Mouse (Mus musculus): ENCODE results near the gene Efcab12. TPM values are rescaled to one million over a fixed set of nuclear protein-coding genes. Genes with fewer than 3 reads are reported as not detected.

The Efcab12 gene
- polyA plus RNA-seq, 1 experiment from 2014 or later, result 0.27 TPM

- Histone ChIP-seq H3K4me1 (replicated peaks; ENCODE audit: control insufficient read depth, insufficient read depth, low read length) (no peaks in the 10 kb centered on the region), H3K27me3 (replicated peaks; ENCODE audit: control insufficient read depth, insufficient read depth, low read length) (no peaks in the 10 kb centered on the region), H3K4me2 (no peak overlapping the region), H3K36me3 (ENCODE audit: control insufficient read depth, insufficient read depth, low read length) (peaks cover 50% of the 10 kb centered on the region), H3K4me3 (ENCODE audit: low read depth, low read length) (no peak overlapping the region), H3K27ac (ENCODE audit: low read depth, low read length) (no peak overlapping the region), H3K9me3 (ENCODE audit: control insufficient read depth, low read length) (no peaks in the 10 kb centered on the region), H3K9ac (ENCODE audit: low read depth, low read length) (no peak overlapping the region)
- DNase-seq (ENCODE audit: low spot score) (no peak), ATAC-seq (replicated peaks; ENCODE audit: low FRiP score) (no peak)
- WGBS, result 90% methylated on average over 34 of the region's 34 CpGs
Measured at GRCm38 (mm10) chr6:115791842-115792686, 46.1 kb downstream of the Efcab12 start.

GRCm38 (mm10) chr6:115791016-115791415 lies 47.2 kb downstream of the Efcab12 start:
- Histone ChIP-seq H3K4me3 (ENCODE audit: low read depth, low read length) (no peak overlapping the region), H3K4me2 (no peak overlapping the region), H3K9ac (ENCODE audit: low read depth, low read length) (no peak overlapping the region), H3K27me3 (replicated peaks; ENCODE audit: control insufficient read depth, insufficient read depth, low read length) (no peaks in the 10 kb centered on the region), H3K4me1 (replicated peaks; ENCODE audit: control insufficient read depth, insufficient read depth, low read length) (no peaks in the 10 kb centered on the region), H3K9me3 (ENCODE audit: control insufficient read depth, low read length) (no peaks in the 10 kb centered on the region), H3K27ac (ENCODE audit: low read depth, low read length) (no peak overlapping the region), H3K36me3 (ENCODE audit: control insufficient read depth, insufficient read depth, low read length) (peaks cover 51% of the 10 kb centered on the region)
- DNase-seq (ENCODE audit: low spot score), result no peak
- 87% methylated on average over 10 of the region's 10 CpGs for WGBS
- ATAC-seq (replicated peaks; ENCODE audit: low FRiP score), result no peak

GRCm38 (mm10) chr6:115782781-115783180 lies 55.4 kb downstream of the Efcab12 start:
- H3K4me1 ChIP-seq (replicated peaks; ENCODE audit: control insufficient read depth, insufficient read depth, low read length), result no peaks in the 10 kb centered on the region
- peaks cover 34% of the 10 kb centered on the region for H3K36me3 ChIP-seq (ENCODE audit: control insufficient read depth, insufficient read depth, low read length)
- H3K9ac ChIP-seq (ENCODE audit: low read depth, low read length), result no peak overlapping the region
- no peak overlapping the region for H3K4me2 ChIP-seq
- no peak overlapping the region for H3K4me3 ChIP-seq (ENCODE audit: low read depth, low read length)
- H3K27ac ChIP-seq (ENCODE audit: low read depth, low read length), result no peak overlapping the region
- DNase-seq (ENCODE audit: low spot score) (no peak), ATAC-seq (replicated peaks; ENCODE audit: low FRiP score) (no peak)
- H3K9me3 ChIP-seq (ENCODE audit: control insufficient read depth, low read length), result no peaks in the 10 kb centered on the region
- no peaks in the 10 kb centered on the region for H3K27me3 ChIP-seq (replicated peaks; ENCODE audit: control insufficient read depth, insufficient read depth, low read length)
- WGBS, result 89% methylated on average over 3 of the region's 3 CpGs

- Histone ChIP-seq H3K9me3 (ENCODE audit: control insufficient read depth, low read length) (no peaks in the 10 kb centered on the region), H3K4me2 (peak overlapping the region; percentile 86), H3K4me3 (ENCODE audit: low read depth, low read length) (peak overlapping the region; percentile 73; the same call in 1 of the 2 replicates), H3K36me3 (ENCODE audit: control insufficient read depth, insufficient read depth, low read length) (peaks cover 11% of the 10 kb centered on the region; the same call in 1 of the 2 replicates), H3K27ac (ENCODE audit: low read depth, low read length) (no peak overlapping the region), H3K9ac (ENCODE audit: low read depth, low read length) (0 out of 2 replicates have a peak overlapping the region, but pooled peaks have one; percentile 20), H3K27me3 (replicated peaks; ENCODE audit: control insufficient read depth, insufficient read depth, low read length) (no peaks in the 10 kb centered on the region), H3K4me1 (replicated peaks; ENCODE audit: control insufficient read depth, insufficient read depth, low read length) (peaks cover 21% of the 10 kb centered on the region)
- WGBS, result 51% methylated on average over 9 of the region's 9 CpGs
- DNase-seq (ENCODE audit: low spot score) (no peak), ATAC-seq (replicated peaks; ENCODE audit: low FRiP score) (no peak)
Measured at GRCm38 (mm10) chr6:115776363-115776762, 61.8 kb downstream of the Efcab12 start.

- 58% methylated on average over 3 of the region's 3 CpGs for WGBS
- H3K9me3 ChIP-seq (ENCODE audit: control insufficient read depth, low read length), result no peaks in the 10 kb centered on the region
Measured at GRCm38 (mm10) chr6:115775838-115776237, 62.4 kb downstream of the Efcab12 start.

GRCm38 (mm10) chr6:115774501-115774921 lies 63.7 kb downstream of the Efcab12 start, which contains the start of gene Cand2:
Gene Cand2 (plus strand): TSS chr6:115774538.
- under 1% methylated on average over 25 of the region's 28 CpGs for WGBS
- peaks cover 3% of the 10 kb centered on the region; the same call in 1 of the 2 replicates for H3K36me3 ChIP-seq (ENCODE audit: control insufficient read depth, insufficient read depth, low read length)
- no peaks in the 10 kb centered on the region for H3K27me3 ChIP-seq (replicated peaks; ENCODE audit: control insufficient read depth, insufficient read depth, low read length)
- DNase-seq (ENCODE audit: low spot score), result peak; percentile 81
- H3K27ac ChIP-seq (ENCODE audit: low read depth, low read length), result peak within 1 kb of the TSS; percentile 60
- H3K4me2 ChIP-seq, result peak within 1 kb of the TSS; percentile 86
- peak; percentile 77 for ATAC-seq (replicated peaks; ENCODE audit: low FRiP score)
- H3K9ac ChIP-seq (ENCODE audit: low read depth, low read length), result peak within 1 kb of the TSS; percentile 81
- no peaks in the 10 kb centered on the region for H3K9me3 ChIP-seq (ENCODE audit: control insufficient read depth, low read length)
- peak within 1 kb of the TSS; percentile 73 for H3K4me3 ChIP-seq (ENCODE audit: low read depth, low read length)
- H3K4me1 ChIP-seq (replicated peaks; ENCODE audit: control insufficient read depth, insufficient read depth, low read length), result peaks cover 21% of the 10 kb centered on the region

More at GRCm38 (mm10) chr6:115775838-115776237, 62.4 kb downstream of the Efcab12 start:
- Histone ChIP-seq H3K36me3 (ENCODE audit: control insufficient read depth, insufficient read depth, low read length) (peaks cover 9% of the 10 kb centered on the region; the same call in 1 of the 2 replicates), H3K4me3 (ENCODE audit: low read depth, low read length) (peak overlapping the region; percentile 73), H3K27me3 (replicated peaks; ENCODE audit: control insufficient read depth, insufficient read depth, low read length) (no peaks in the 10 kb centered on the region), H3K4me2 (peak overlapping the region; percentile 86), H3K4me1 (replicated peaks; ENCODE audit: control insufficient read depth, insufficient read depth, low read length) (peaks cover 21% of the 10 kb centered on the region), H3K9ac (ENCODE audit: low read depth, low read length) (peak overlapping the region; percentile 81), H3K27ac (ENCODE audit: low read depth, low read length) (no peak overlapping the region)
- no peak for ATAC-seq (replicated peaks; ENCODE audit: low FRiP score)
- DNase-seq (ENCODE audit: low spot score), result no peak

GRCm38 (mm10) chr6:115773966-115774413 lies 64.2 kb downstream of the Efcab12 start:
- DNase-seq (ENCODE audit: low spot score) (peak; percentile 69), ATAC-seq (replicated peaks; ENCODE audit: low FRiP score) (peak; percentile 56)
- Histone ChIP-seq H3K4me2 (peak overlapping the region; percentile 86), H3K9me3 (ENCODE audit: control insufficient read depth, low read length) (no peaks in the 10 kb centered on the region), H3K27me3 (replicated peaks; ENCODE audit: control insufficient read depth, insufficient read depth, low read length) (no peaks in the 10 kb centered on the region), H3K36me3 (ENCODE audit: control insufficient read depth, insufficient read depth, low read length) (0 out of 2 replicates have a peak, but pooled peaks cover 3% of the 10 kb centered on the region), H3K4me3 (ENCODE audit: low read depth, low read length) (peak overlapping the region; percentile 73), H3K4me1 (replicated peaks; ENCODE audit: control insufficient read depth, insufficient read depth, low read length) (peaks cover 21% of the 10 kb centered on the region), H3K27ac (ENCODE audit: low read depth, low read length) (no peak overlapping the region), H3K9ac (ENCODE audit: low read depth, low read length) (0 out of 2 replicates have a peak overlapping the region, but pooled peaks have one; percentile 11)
- WGBS, result 0% methylated on average over 13 of the region's 14 CpGs

GRCm38 (mm10) chr6:115772604-115773003 lies 65.6 kb downstream of the Efcab12 start:
- Histone ChIP-seq H3K4me2 (no peak overlapping the region), H3K27me3 (replicated peaks; ENCODE audit: control insufficient read depth, insufficient read depth, low read length) (no peaks in the 10 kb centered on the region), H3K4me1 (replicated peaks; ENCODE audit: control insufficient read depth, insufficient read depth, low read length) (peaks cover 29% of the 10 kb centered on the region), H3K9me3 (ENCODE audit: control insufficient read depth, low read length) (no peaks in the 10 kb centered on the region), H3K4me3 (ENCODE audit: low read depth, low read length) (no peak overlapping the region), H3K36me3 (ENCODE audit: control insufficient read depth, insufficient read depth, low read length) (0 out of 2 replicates have a peak, but pooled peaks cover 1% of the 10 kb centered on the region), H3K27ac (ENCODE audit: low read depth, low read length) (no peak overlapping the region), H3K9ac (ENCODE audit: low read depth, low read length) (no peak overlapping the region)
- no peak for ATAC-seq (replicated peaks; ENCODE audit: low FRiP score)
- no peak for DNase-seq (ENCODE audit: low spot score)
- 92% methylated on average over 1 of the region's 1 CpGs for WGBS

Measured in liver, embryonic 11.5 days (tissue).